Mouse (Mus musculus): ENCODE results near the gene 9130023H24Rik. TPM values are rescaled to one million over a fixed set of nuclear protein-coding genes. Genes with fewer than 3 reads are reported as not detected.

9130023H24Rik gene
- polyA plus RNA-seq (2015; fragmentation: Nextera tagmentation; extraction: Ambion mirVana): 9.1 and 9.9 TPM in 2 replicates

- peak; percentile 92 for ATAC-seq
- under 1% methylated on average over 72 of the region's 72 CpGs for WGBS
- Histone ChIP-seq H3K36me3 (ENCODE audit: control insufficient read depth, insufficient read depth) (no peaks in the 10 kb centered on the region), H3K27ac (ENCODE audit: low read length) (peak within 1 kb of the TSS; percentile 96), H3K4me2 (ENCODE audit: low read length) (peak within 1 kb of the TSS; percentile 93), H3K4me1 (replicated peaks; ENCODE audit: control insufficient read depth, insufficient read depth, low read length) (peaks cover 12% of the 10 kb centered on the region), H3K9ac (replicated peaks; ENCODE audit: low read depth, low read length) (peak within 1 kb of the TSS; percentile 79), H3K4me3 (replicated peaks; ENCODE audit: low read length) (peak within 1 kb of the TSS; percentile 66), H3K27me3 (replicated peaks; ENCODE audit: control insufficient read depth, insufficient read depth, low read length) (no peaks in the 10 kb centered on the region), H3K9me3 (ENCODE audit: control insufficient read depth, low read length) (no peaks in the 10 kb centered on the region)
Measured at GRCm38 (mm10) chr7:128237927-128238778, at the start of gene 9130023H24Rik. TSS of gene 9130023H24Rik (minus strand) at chr7:128238031.

GRCm38 (mm10) chr7:128285060-128285459, 47.2 kb upstream of the 9130023H24Rik start:
- Histone ChIP-seq H3K4me3 (replicated peaks; ENCODE audit: low read length) (no peak overlapping the region), H3K27ac (ENCODE audit: low read length) (no peak overlapping the region), H3K9me3 (ENCODE audit: control insufficient read depth, low read length) (no peaks in the 10 kb centered on the region), H3K9ac (replicated peaks; ENCODE audit: low read depth, low read length) (no peak overlapping the region), H3K4me1 (replicated peaks; ENCODE audit: control insufficient read depth, insufficient read depth, low read length) (no peaks in the 10 kb centered on the region), H3K4me2 (ENCODE audit: low read length) (no peak overlapping the region), H3K36me3 (ENCODE audit: control insufficient read depth, insufficient read depth) (no peaks in the 10 kb centered on the region), H3K27me3 (replicated peaks; ENCODE audit: control insufficient read depth, insufficient read depth, low read length) (no peaks in the 10 kb centered on the region)
- no peak for ATAC-seq
- WGBS: 91% methylated on average over 8 of the region's 8 CpGs

- WGBS: 38% methylated on average over 5 of the region's 5 CpGs
- Histone ChIP-seq H3K27ac (ENCODE audit: low read length) (no peak overlapping the region), H3K9me3 (ENCODE audit: control insufficient read depth, low read length) (no peaks in the 10 kb centered on the region), H3K36me3 (ENCODE audit: control insufficient read depth, insufficient read depth) (no peaks in the 10 kb centered on the region), H3K27me3 (replicated peaks; ENCODE audit: control insufficient read depth, insufficient read depth, low read length) (no peaks in the 10 kb centered on the region), H3K9ac (replicated peaks; ENCODE audit: low read depth, low read length) (no peak overlapping the region), H3K4me1 (replicated peaks; ENCODE audit: control insufficient read depth, insufficient read depth, low read length) (no peaks in the 10 kb centered on the region), H3K4me2 (ENCODE audit: low read length) (no peak overlapping the region), H3K4me3 (replicated peaks; ENCODE audit: low read length) (no peak overlapping the region)
- ATAC-seq: no peak
Measured at GRCm38 (mm10) chr7:128284047-128284446, 46.2 kb upstream of the 9130023H24Rik start.

GRCm38 (mm10) chr7:128282532-128283244, 44.9 kb upstream of the 9130023H24Rik start:
- Histone ChIP-seq H3K9me3 (ENCODE audit: control insufficient read depth, low read length) (no peaks in the 10 kb centered on the region), H3K4me1 (replicated peaks; ENCODE audit: control insufficient read depth, insufficient read depth, low read length) (no peaks in the 10 kb centered on the region), H3K4me2 (ENCODE audit: low read length) (no peak overlapping the region), H3K9ac (replicated peaks; ENCODE audit: low read depth, low read length) (no peak overlapping the region), H3K27ac (ENCODE audit: low read length) (no peak overlapping the region), H3K27me3 (replicated peaks; ENCODE audit: control insufficient read depth, insufficient read depth, low read length) (no peaks in the 10 kb centered on the region), H3K4me3 (replicated peaks; ENCODE audit: low read length) (no peak overlapping the region), H3K36me3 (ENCODE audit: control insufficient read depth, insufficient read depth) (0 out of 2 replicates have a peak, but pooled peaks cover 2% of the 10 kb centered on the region)
- 7% methylated on average over 7 of the region's 7 CpGs for WGBS
- no peak for ATAC-seq

- no peak for ATAC-seq
- 85% methylated on average over 11 of the region's 11 CpGs for WGBS
Measured at GRCm38 (mm10) chr7:128281765-128282164, 43.9 kb upstream of the 9130023H24Rik start.

GRCm38 (mm10) chr7:128279750-128280149, 41.9 kb upstream of the 9130023H24Rik start:
- H3K27me3 ChIP-seq (replicated peaks; ENCODE audit: control insufficient read depth, insufficient read depth, low read length): no peaks in the 10 kb centered on the region
- no peak overlapping the region for H3K4me2 ChIP-seq (ENCODE audit: low read length)
- no peak overlapping the region for H3K9ac ChIP-seq (replicated peaks; ENCODE audit: low read depth, low read length)
- no peak overlapping the region for H3K4me3 ChIP-seq (replicated peaks; ENCODE audit: low read length)
- WGBS: 93% methylated on average over 4 of the region's 4 CpGs
- no peaks in the 10 kb centered on the region for H3K9me3 ChIP-seq (ENCODE audit: control insufficient read depth, low read length)
- ATAC-seq: no peak
- H3K27ac ChIP-seq (ENCODE audit: low read length): no peak overlapping the region
- H3K36me3 ChIP-seq (ENCODE audit: control insufficient read depth, insufficient read depth): peaks cover 7% of the 10 kb centered on the region
- no peaks in the 10 kb centered on the region for H3K4me1 ChIP-seq (replicated peaks; ENCODE audit: control insufficient read depth, insufficient read depth, low read length)

More at GRCm38 (mm10) chr7:128281765-128282164, 43.9 kb upstream of the 9130023H24Rik start:
- Histone ChIP-seq H3K9me3 (ENCODE audit: control insufficient read depth, low read length) (no peaks in the 10 kb centered on the region), H3K4me1 (replicated peaks; ENCODE audit: control insufficient read depth, insufficient read depth, low read length) (no peaks in the 10 kb centered on the region), H3K9ac (replicated peaks; ENCODE audit: low read depth, low read length) (no peak overlapping the region), H3K4me3 (replicated peaks; ENCODE audit: low read length) (no peak overlapping the region), H3K4me2 (ENCODE audit: low read length) (no peak overlapping the region), H3K27me3 (replicated peaks; ENCODE audit: control insufficient read depth, insufficient read depth, low read length) (no peaks in the 10 kb centered on the region), H3K27ac (ENCODE audit: low read length) (no peak overlapping the region), H3K36me3 (ENCODE audit: control insufficient read depth, insufficient read depth) (0 out of 2 replicates have a peak, but pooled peaks cover 2% of the 10 kb centered on the region)

GRCm38 (mm10) chr7:128276051-128276450, 38.2 kb upstream of the 9130023H24Rik start:
- no peak overlapping the region for H3K27ac ChIP-seq (ENCODE audit: low read length)
- H3K36me3 ChIP-seq (ENCODE audit: control insufficient read depth, insufficient read depth): peaks cover 7% of the 10 kb centered on the region
- no peaks in the 10 kb centered on the region for H3K4me1 ChIP-seq (replicated peaks; ENCODE audit: control insufficient read depth, insufficient read depth, low read length)
- 93% methylated on average over 6 of the region's 6 CpGs for WGBS
- no peaks in the 10 kb centered on the region for H3K9me3 ChIP-seq (ENCODE audit: control insufficient read depth, low read length)
- H3K27me3 ChIP-seq (replicated peaks; ENCODE audit: control insufficient read depth, insufficient read depth, low read length): no peaks in the 10 kb centered on the region
- no peak overlapping the region for H3K4me3 ChIP-seq (replicated peaks; ENCODE audit: low read length)
- H3K4me2 ChIP-seq (ENCODE audit: low read length): no peak overlapping the region
- H3K9ac ChIP-seq (replicated peaks; ENCODE audit: low read depth, low read length): no peak overlapping the region
- no peak for ATAC-seq

- ATAC-seq: no peak
- H3K9ac ChIP-seq (replicated peaks; ENCODE audit: low read depth, low read length): no peak overlapping the region
- no peaks in the 10 kb centered on the region for H3K27me3 ChIP-seq (replicated peaks; ENCODE audit: control insufficient read depth, insufficient read depth, low read length)
- H3K4me3 ChIP-seq (replicated peaks; ENCODE audit: low read length): no peak overlapping the region
- H3K4me1 ChIP-seq (replicated peaks; ENCODE audit: control insufficient read depth, insufficient read depth, low read length): no peaks in the 10 kb centered on the region
- H3K27ac ChIP-seq (ENCODE audit: low read length): no peak overlapping the region
- H3K4me2 ChIP-seq (ENCODE audit: low read length): no peak overlapping the region
- 94% methylated on average over 8 of the region's 9 CpGs for WGBS
- H3K9me3 ChIP-seq (ENCODE audit: control insufficient read depth, low read length): no peaks in the 10 kb centered on the region
- peaks cover 5% of the 10 kb centered on the region for H3K36me3 ChIP-seq (ENCODE audit: control insufficient read depth, insufficient read depth)
Measured at GRCm38 (mm10) chr7:128271496-128271895, 33.7 kb upstream of the 9130023H24Rik start.

GRCm38 (mm10) chr7:128270431-128270850, 32.6 kb upstream of the 9130023H24Rik start:
- no peak overlapping the region for H3K27ac ChIP-seq (ENCODE audit: low read length)
- no peaks in the 10 kb centered on the region for H3K27me3 ChIP-seq (replicated peaks; ENCODE audit: control insufficient read depth, insufficient read depth, low read length)
- H3K4me3 ChIP-seq (replicated peaks; ENCODE audit: low read length): no peak overlapping the region
- H3K36me3 ChIP-seq (ENCODE audit: control insufficient read depth, insufficient read depth): no peaks in the 10 kb centered on the region
- no peaks in the 10 kb centered on the region for H3K4me1 ChIP-seq (replicated peaks; ENCODE audit: control insufficient read depth, insufficient read depth, low read length)
- no peak overlapping the region for H3K9ac ChIP-seq (replicated peaks; ENCODE audit: low read depth, low read length)
- 65% methylated on average over 13 of the region's 13 CpGs for WGBS
- H3K9me3 ChIP-seq (ENCODE audit: control insufficient read depth, low read length): no peaks in the 10 kb centered on the region
- no peak for ATAC-seq
- H3K4me2 ChIP-seq (ENCODE audit: low read length): no peak overlapping the region

All from forebrain, embryonic 16.5 days (tissue).